Mouse (Mus musculus): ENCODE data around the gene Stx8.

DNA sequence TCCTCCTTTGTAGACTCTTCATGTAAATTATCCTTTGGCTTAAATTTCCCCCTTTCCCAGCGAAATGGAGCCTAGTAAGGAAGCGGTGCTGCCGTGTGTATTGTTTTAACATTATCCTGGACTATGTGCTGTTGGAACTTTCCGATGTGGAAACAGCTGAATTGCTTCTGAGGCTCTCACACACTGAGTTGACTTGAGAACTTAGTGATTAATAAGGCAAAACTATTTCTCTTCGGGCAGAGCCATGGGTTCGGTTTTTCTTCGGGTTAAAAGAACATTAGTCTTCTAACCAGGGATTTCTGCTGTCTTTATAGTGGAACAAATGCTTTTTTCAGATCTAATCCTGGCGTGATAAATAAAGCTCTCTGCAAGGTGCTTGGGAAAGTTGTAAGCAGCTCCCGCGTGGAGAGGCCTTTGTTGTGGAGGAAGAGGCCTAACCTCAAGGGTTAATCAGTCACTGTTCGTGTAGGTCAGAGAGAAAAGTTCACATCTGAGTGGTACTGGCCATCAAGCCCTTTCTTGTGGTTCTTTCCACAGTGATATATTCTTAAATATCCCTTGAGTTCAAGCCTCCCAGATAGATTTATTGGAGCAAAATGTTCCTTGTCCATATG is 106.7 kb downstream of the Stx8 start:
- TF ChIP-seq CTCF (IDR thresholded peaks at IDR 0.05; ENCODE audit: borderline replicate concordance, insufficient read depth, low read length) (no peak), POLR2A (IDR thresholded peaks at IDR 0.05; ENCODE audit: low read depth, low read length) (no peak)
